Mouse (Mus musculus) layer of hippocampus, adult 9-11 months (tissue): ENCODE data around the gene Syt13.

Experiments
- DNase-seq: peaks from one replicate; pipeline ENCODE4 v3.0.0; 2022

Syt13 gene

GRCm38 (mm10) chr2:92929696-92930095 lies 14.8 kb downstream of the Syt13 start:
- DNase-seq: no peak

GRCm38 (mm10) chr2:92931061-92931460 lies 16.2 kb downstream of the Syt13 start:
- DNase-seq: no peak

GRCm38 (mm10) chr2:92933379-92933778 lies 18.5 kb downstream of the Syt13 start:
- no peak for DNase-seq

- DNase-seq: peak; percentile 80
Measured at GRCm38 (mm10) chr2:92934312-92934982, 19.5 kb downstream of the Syt13 start.

GRCm38 (mm10) chr2:92935483-92935882 lies 20.6 kb downstream of the Syt13 start:
- DNase-seq: no peak

GRCm38 (mm10) chr2:92938063-92938462 lies 23.2 kb downstream of the Syt13 start:
- no peak for DNase-seq

- DNase-seq: peak; percentile 65
Measured at GRCm38 (mm10) chr2:92938827-92939226, 23.9 kb downstream of the Syt13 start.

- no peak for DNase-seq
Measured at GRCm38 (mm10) chr2:92940963-92941362, 26.1 kb downstream of the Syt13 start.

GRCm38 (mm10) chr2:92941463-92941862 lies 26.6 kb downstream of the Syt13 start:
- DNase-seq: no peak

GRCm38 (mm10) chr2:92943406-92943805 lies 28.5 kb downstream of the Syt13 start:
- DNase-seq: no peak

- DNase-seq: no peak
Measured at GRCm38 (mm10) chr2:92944356-92944755, 29.5 kb downstream of the Syt13 start.

- DNase-seq: no peak
Measured at GRCm38 (mm10) chr2:92945125-92945746, 30.3 kb downstream of the Syt13 start.

GRCm38 (mm10) chr2:92945824-92946598 lies 31.1 kb downstream of the Syt13 start:
- no peak for DNase-seq

- no peak for DNase-seq
Measured at GRCm38 (mm10) chr2:92947981-92948698, 33.2 kb downstream of the Syt13 start.

GRCm38 (mm10) chr2:92948699-92949300 lies 33.9 kb downstream of the Syt13 start:
- no peak for DNase-seq

- DNase-seq: no peak
Measured at GRCm38 (mm10) chr2:92949518-92949917, 34.6 kb downstream of the Syt13 start.

GRCm38 (mm10) chr2:92953450-92953849 lies 38.6 kb downstream of the Syt13 start:
- DNase-seq: no peak

- peak; percentile 62 for DNase-seq
Measured at GRCm38 (mm10) chr2:92954404-92955114, 39.7 kb downstream of the Syt13 start.

GRCm38 (mm10) chr2:92956943-92957342 lies 42.0 kb downstream of the Syt13 start:
- no peak for DNase-seq

GRCm38 (mm10) chr2:92958640-92959039 lies 43.7 kb downstream of the Syt13 start:
- DNase-seq: no peak

- DNase-seq: no peak
Measured at GRCm38 (mm10) chr2:92964345-92964744, 49.4 kb downstream of the Syt13 start.

GRCm38 (mm10) chr2:92966257-92966656 lies 51.4 kb downstream of the Syt13 start:
- no peak for DNase-seq
